ENCODE assay signal across 22 mouse cellular contexts in the genomic region with DNA sequence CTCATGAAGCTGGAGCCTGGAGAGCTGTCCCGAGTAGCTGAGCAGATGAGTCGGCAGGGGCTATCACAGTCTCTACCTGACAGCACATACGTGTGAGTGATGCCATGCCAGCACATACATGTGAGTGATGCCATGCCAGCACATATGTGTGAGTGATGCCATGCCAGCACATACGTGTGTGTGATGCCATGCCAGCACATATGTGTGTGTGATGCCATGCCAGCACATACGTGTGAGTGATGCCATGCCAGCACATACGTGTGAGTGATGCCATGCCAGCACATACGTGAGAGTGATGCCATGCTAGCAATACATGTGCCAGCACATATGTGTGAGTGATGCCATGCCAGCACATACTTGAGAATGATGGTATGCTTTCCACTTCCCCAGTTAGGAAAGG.
"Had no signal": no experiment of that assay in that cellular context is flagged by ENCODE, and none has a peak within 500 bp of the region (broad histone marks: within the 10 kb centered on the region; RNA-seq: fewer than 3 reads in every experiment).

No protein-coding gene starts in this region.

- H3K9ac ChIP-seq: intestine, embryonic 15.5 days; limb, embryonic 12.5 days; limb, embryonic 15.5 days; lung, embryonic 14.5 days; neural tube, embryonic 12.5 days; neural tube, embryonic 15.5 days had no signal

- H3K4me1 ChIP-seq: neural tube, embryonic 12.5 days had no signal

- H3K4me2 ChIP-seq: intestine, embryonic 15.5 days; limb, embryonic 12.5 days; limb, embryonic 15.5 days; lung, embryonic 14.5 days; midbrain, embryonic 11.5 days; neural tube, embryonic 12.5 days; neural tube, embryonic 15.5 days had no signal

- H3K9me3 ChIP-seq: intestine, embryonic 15.5 days; limb, embryonic 12.5 days; limb, embryonic 15.5 days; neural tube, embryonic 12.5 days; neural tube, embryonic 15.5 days had no signal

- H3K27ac ChIP-seq: intestine, embryonic 15.5 days; limb, embryonic 12.5 days; limb, embryonic 15.5 days; macrophage; neural tube, embryonic 12.5 days; neural tube, embryonic 15.5 days; stomach, postnatal 0 days had no signal

- H3K27me3 ChIP-seq: intestine, embryonic 15.5 days; limb, embryonic 12.5 days; limb, embryonic 15.5 days; neural tube, embryonic 12.5 days; neural tube, embryonic 15.5 days had no signal

- ATAC-seq: lung, postnatal 0 days had no signal

- H3K36me3 ChIP-seq: intestine, embryonic 15.5 days; limb, embryonic 15.5 days; neural tube, embryonic 12.5 days; neural tube, embryonic 15.5 days had no signal

- H3K4me3 ChIP-seq: intestine, embryonic 15.5 days; limb, embryonic 12.5 days; limb, embryonic 15.5 days; neural tube, embryonic 12.5 days; neural tube, embryonic 15.5 days had no signal

- DNase-seq: kidney, adult 11 months; kidney, adult 9 months; kidney, postnatal 14 days; kidney, postnatal 4 days; left cerebral cortex, postnatal 4 days; lung, embryonic 14.5 days; midbrain, embryonic 14.5 days; right cerebral cortex, adult 18-20 months; right cerebral cortex, postnatal 14 days; right cerebral cortex, postnatal 4 days; thymus, adult 2 months; thymus, postnatal 14 days; thymus, postnatal 4 days had no signal
